Comparison of ENCODE assay signal across 8 mouse cellular contexts in genomic region chr3:40540567-40541554, GRCm38 (mm10). TPM values are rescaled to one million over a fixed set of nuclear protein-coding genes. Genes with fewer than 3 reads are reported as not detected.
DNase-seq lines count a peak whose midpoint lies in the region; ATAC-seq lines count a peak whose summit lies in the region.

No protein-coding gene starts in this region.

- peak overlapping the region; percentile 86 for H3K9ac ChIP-seq in hindbrain, embryonic 16.5 days (ENCODE audit: low read depth, low read length)

- no peaks in the 10 kb centered on the region for H3K9me3 ChIP-seq in hindbrain, embryonic 16.5 days (ENCODE audit: control insufficient read depth, low read length)

- H3K4me3 ChIP-seq in hindbrain, embryonic 16.5 days (ENCODE audit: low read length), result peak overlapping the region; percentile 85

- 5% methylated on average over 37 of the region's 45 CpGs for WGBS in hindbrain, embryonic 16.5 days

- DNase-seq in ZHBTc4 (ENCODE audit: low read depth, low spot score), result peak; percentile 90
- DNase-seq in cerebellum, postnatal 4 days (ENCODE audit: low spot score in 2 of 2), result peak; percentile 77 to 93
- DNase-seq in gastrocnemius, adult 18-20 months (ENCODE audit: low spot score), result peak; percentile 91
- DNase-seq in left cerebral cortex, adult 18-20 months (ENCODE audit: low spot score in 2 of 2), result peak; percentile 89 to 90
- peak; percentile 91 to 93 for DNase-seq in lung, postnatal 4 days
- DNase-seq in retina, postnatal 1 day, result peak; percentile 94
- peak; percentile 95 for DNase-seq in thymus, postnatal 4 days

- H3K36me3 ChIP-seq in hindbrain, embryonic 16.5 days (ENCODE audit: control insufficient read depth, insufficient read depth, low read length), result no peaks in the 10 kb centered on the region

- 0 out of 2 replicates have a peak, but pooled peaks cover 2% of the 10 kb centered on the region for H3K4me1 ChIP-seq in hindbrain, embryonic 16.5 days (ENCODE audit: control insufficient read depth, insufficient read depth, low read depth, low read length)

- peak; percentile 97 for ATAC-seq in hindbrain, embryonic 16.5 days

- no peaks in the 10 kb centered on the region for H3K27me3 ChIP-seq in hindbrain, embryonic 16.5 days (replicated peaks; ENCODE audit: control insufficient read depth, insufficient read depth, low read length)

- H3K27ac ChIP-seq in hindbrain, embryonic 16.5 days (ENCODE audit: low read depth, low read length), result peak overlapping the region; percentile 73; the same call in 1 of the 2 replicates

- H3K4me2 ChIP-seq in hindbrain, embryonic 16.5 days (ENCODE audit: low read length), result peak overlapping the region; percentile 64

RNA-seq across cellular contexts. Expression of gene Intu, which starts 9.8 kb away (rescaled TPM):
- total RNA-seq in gastrocnemius, adult 18-20 months (2021), result 1 to 10 TPM; 2.1 to 2.3 TPM
- 3.3 and 3.5 TPM in 2 replicates for polyA plus RNA-seq in hindbrain, embryonic 16.5 days (2015; fragmentation: Nextera tagmentation; extraction: Ambion mirVana)
- 1 to 10 TPM; 7.1 to 7.3 TPM for total RNA-seq in left cerebral cortex, adult 18-20 months (2021)

Comparison
In these comparisons a context has a peak if more than half of its experiments do, and no peak if none do; other contexts are left out.
1. Peak in every context shown above with its lines: DNase-seq, ATAC-seq, H3K4me3 ChIP-seq and H3K27ac ChIP-seq.